Mouse (Mus musculus): Measurements from ENCODE around the gene Taar6.

The Taar6 gene

GRCm38 (mm10) chr10:23985546-23985945, at the start of gene Taar6:
Taar6 (minus strand) TSS chr10:23985646.
- no peak for DNase-seq (ENCODE audit: low read depth, low spot score)

GRCm38 (mm10) chr10:24031347-24031746, 45.9 kb upstream of the Taar6 start:
- no peak for DNase-seq (ENCODE audit: low read depth, low spot score)

- no peak for DNase-seq (ENCODE audit: low read depth, low spot score)
These were observed 41.5 kb upstream of the Taar6 start, which contains the start of gene Taar7d for GRCm38 (mm10) chr10:24026922-24027321. Taar7d (plus strand) TSS chr10:24027222.

- DNase-seq (ENCODE audit: low read depth, low spot score), result no peak
These were observed 22.7 kb upstream of the Taar6 start for GRCm38 (mm10) chr10:24008143-24008542.

GRCm38 (mm10) chr10:24007034-24007433, 21.6 kb upstream of the Taar6 start:
- peak; percentile 21 for DNase-seq (ENCODE audit: low read depth, low spot score)

- DNase-seq (ENCODE audit: low read depth, low spot score), result no peak
These were observed 21.0 kb upstream of the Taar6 start for GRCm38 (mm10) chr10:24006442-24006841.

GRCm38 (mm10) chr10:23999639-24000038, 14.2 kb upstream of the Taar6 start, which contains the start of gene Taar7b:
Taar7b (plus strand) TSS chr10:23999939.
- DNase-seq (ENCODE audit: low read depth, low spot score), result no peak

GRCm38 (mm10) chr10:23993381-23993780, 7.9 kb upstream of the Taar6 start, which contains the start of gene Taar7a:
Taar7a (minus strand) TSS chr10:23993481.
- DNase-seq (ENCODE audit: low read depth, low spot score), result no peak

GRCm38 (mm10) chr10:23986419-23986818, 973 bp upstream of the Taar6 start:
- no peak for DNase-seq (ENCODE audit: low read depth, low spot score)

GRCm38 (mm10) chr10:23978901-23979705, 6.3 kb downstream of the Taar6 start:
- peak; percentile 95 for DNase-seq (ENCODE audit: low read depth, low spot score)

GRCm38 (mm10) chr10:23977958-23978357, 7.5 kb downstream of the Taar6 start:
- peak; percentile 90 for DNase-seq (ENCODE audit: low read depth, low spot score)

GRCm38 (mm10) chr10:23971256-23971655, 14.2 kb downstream of the Taar6 start:
- DNase-seq (ENCODE audit: low read depth, low spot score), result no peak

GRCm38 (mm10) chr10:23970656-23971165, 14.7 kb downstream of the Taar6 start, which contains the start of gene Taar5:
Taar5 (plus strand) TSS chr10:23970706.
- DNase-seq (ENCODE audit: low read depth, low spot score), result no peak

GRCm38 (mm10) chr10:23964921-23965610, 20.4 kb downstream of the Taar6 start:
- DNase-seq (ENCODE audit: low read depth, low spot score), result no peak

- DNase-seq (ENCODE audit: low read depth, low spot score), result no peak
These were observed 22.0 kb downstream of the Taar6 start for GRCm38 (mm10) chr10:23963444-23963843.

GRCm38 (mm10) chr10:23960444-23960915, 25.0 kb downstream of the Taar6 start, which contains the start of gene Taar4:
Taar4 (plus strand) TSS chr10:23960494.
- no peak for DNase-seq (ENCODE audit: low read depth, low spot score)

GRCm38 (mm10) chr10:23959071-23959470, 26.4 kb downstream of the Taar6 start:
- DNase-seq (ENCODE audit: low read depth, low spot score), result no peak

- no peak for DNase-seq (ENCODE audit: low read depth, low spot score)
These were observed 33.7 kb downstream of the Taar6 start for GRCm38 (mm10) chr10:23951714-23952113.

- DNase-seq (ENCODE audit: low read depth, low spot score), result no peak
These were observed 35.9 kb downstream of the Taar6 start, which contains the start of gene Taar3 for GRCm38 (mm10) chr10:23949508-23950005. Taar3 (plus strand) TSS chr10:23949558.

- no peak for DNase-seq (ENCODE audit: low read depth, low spot score)
These were observed 37.4 kb downstream of the Taar6 start for GRCm38 (mm10) chr10:23948026-23948425.

- peak; percentile 87 for DNase-seq (ENCODE audit: low read depth, low spot score)
These were observed 43.0 kb downstream of the Taar6 start for GRCm38 (mm10) chr10:23942465-23942864.

- peak; percentile 22 for DNase-seq (ENCODE audit: low read depth, low spot score)
These were observed 47.1 kb downstream of the Taar6 start, which contains the start of gene Taar2 for GRCm38 (mm10) chr10:23938312-23938711. Taar2 (plus strand) TSS chr10:23938572.
